Comparison of ENCODE assay signal across 8 mouse cellular contexts in the genomic region with DNA sequence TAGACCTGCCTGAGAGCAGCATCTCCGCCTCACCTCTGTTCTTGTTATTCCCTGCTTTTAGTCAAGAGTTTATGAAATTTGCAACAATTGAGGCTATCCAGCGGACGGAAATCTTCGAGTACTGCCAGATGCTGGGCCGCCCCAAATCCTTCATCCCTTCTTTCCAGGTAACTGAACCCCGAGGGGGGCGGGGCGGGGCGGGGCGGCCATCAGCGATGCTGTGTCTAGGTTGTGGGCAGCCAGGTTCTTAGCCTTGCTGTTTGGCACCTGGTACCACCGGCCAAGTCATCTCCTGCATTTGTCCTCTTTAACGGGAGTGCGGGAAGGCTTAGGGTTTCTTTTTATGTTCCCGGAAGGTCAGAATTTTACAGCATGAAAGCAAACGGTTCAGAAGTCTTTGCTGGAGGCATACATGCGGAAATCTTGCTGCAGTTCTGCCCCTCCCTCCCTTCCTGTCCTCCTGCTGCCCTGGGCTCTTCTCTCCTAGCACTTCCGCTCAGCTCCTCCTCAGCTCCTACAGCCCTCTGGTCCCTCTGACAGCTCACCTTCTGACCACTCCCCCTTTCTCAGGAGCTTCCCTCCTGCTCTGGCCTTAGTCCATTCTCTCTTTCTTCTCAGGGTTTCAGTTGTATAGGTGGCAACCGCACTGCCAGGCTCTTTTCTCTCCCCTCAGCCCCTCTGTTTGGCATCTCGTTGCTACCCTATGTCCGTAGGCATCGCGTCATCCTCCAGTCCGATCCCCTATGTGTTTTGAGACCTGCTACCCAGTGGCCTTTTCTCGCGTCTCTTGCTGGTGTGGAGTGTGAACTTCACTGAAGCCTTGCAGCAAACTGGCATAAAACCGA. TPM values are rescaled to one million over a fixed set of nuclear protein-coding genes. Genes with fewer than 3 reads are reported as not detected.
DNase-seq lines count a peak whose midpoint lies in the region; ATAC-seq and TF ChIP-seq lines count a peak whose summit lies in the region.

No protein-coding gene starts in this region.

- H3K36me3 ChIP-seq in forebrain, embryonic 15.5 days, result no peaks in the 10 kb centered on the region
- no peaks in the 10 kb centered on the region for H3K36me3 ChIP-seq in liver, embryonic 14.5 days (replicated peaks; ENCODE audit: control insufficient read depth, insufficient read depth, low read depth)

- DNase-seq in heart, adult 11 months, result peak; percentile 87
- no peak for DNase-seq in heart, adult 9 months (ENCODE audit: low spot score in 2 of 2)
- peak; percentile 56 for DNase-seq in CD4-positive, CD25-positive, alpha-beta regulatory T cell, adult 2 months (ENCODE audit: low read depth, low spot score)
- DNase-seq in liver, embryonic 14.5 days (ENCODE audit: low read depth in 3 of 3, low spot score in 3 of 3), result no peak
- DNase-seq in adrenal gland, adult (ENCODE audit: inconsistent age in 2 of 2, low spot score in 1 of 2), result no peak
- no peak for DNase-seq in gastrocnemius, postnatal 4 days (ENCODE audit: low spot score in 2 of 2)
- DNase-seq in layer of hippocampus, adult 8-10 months (ENCODE audit: low spot score in 2 of 2), result no peak

- no peak for TF ChIP-seq EP300 in liver, embryonic 14.5 days (IDR thresholded peaks at IDR 0.05; ENCODE audit: low read depth)

- H3K9ac ChIP-seq in forebrain, embryonic 15.5 days (replicated peaks), result peak overlapping the region; percentile 35
- no peak overlapping the region for H3K9ac ChIP-seq in liver, embryonic 14.5 days (replicated peaks)

- H3K27me3 ChIP-seq in forebrain, embryonic 15.5 days, result no peaks in the 10 kb centered on the region
- no peaks in the 10 kb centered on the region for H3K27me3 ChIP-seq in liver, embryonic 14.5 days (ENCODE audit: control insufficient read depth, insufficient read depth, low read length)

- WGBS in forebrain, embryonic 15.5 days, result 28% methylated on average over 27 of the region's 27 CpGs
- WGBS in liver, embryonic 14.5 days (ENCODE audit: insufficient replicate concordance), result 18% methylated on average over 27 of the region's 27 CpGs

- no peaks in the 10 kb centered on the region for H3K9me3 ChIP-seq in forebrain, embryonic 15.5 days
- H3K9me3 ChIP-seq in liver, embryonic 14.5 days (ENCODE audit: control insufficient read depth, low read length), result no peaks in the 10 kb centered on the region; the same call in 1 of the 2 replicates

- no peak overlapping the region for H3K27ac ChIP-seq in forebrain, embryonic 15.5 days (replicated peaks)
- H3K27ac ChIP-seq in liver, embryonic 14.5 days, result no peak overlapping the region

- H3K4me3 ChIP-seq in forebrain, embryonic 15.5 days, result no peak overlapping the region
- H3K4me3 ChIP-seq in liver, embryonic 14.5 days (ENCODE audit: insufficient read depth in 1 of 2, low read depth in 2 of 2, low read length in 2 of 2), result no peak overlapping the region

- no peak for TF ChIP-seq CTCF in liver, embryonic 14.5 days (IDR thresholded peaks at IDR 0.05; ENCODE audit: low read depth)

- ATAC-seq in forebrain, embryonic 15.5 days (replicated peaks), result no peak
- ATAC-seq in liver, embryonic 14.5 days (ENCODE audit: insufficient read depth), result no peak

- H3K4me1 ChIP-seq in forebrain, embryonic 15.5 days, result peaks cover 30% of the 10 kb centered on the region
- H3K4me1 ChIP-seq in liver, embryonic 14.5 days (replicated peaks; ENCODE audit: control insufficient read depth in 2 of 2, insufficient read depth in 2 of 2, low read length in 1 of 2), result no peaks in the 10 kb centered on the region

- H3K4me2 ChIP-seq in forebrain, embryonic 15.5 days (replicated peaks), result peak overlapping the region; percentile 28
- peak overlapping the region; percentile 16; the same call in 1 of the 2 replicates for H3K4me2 ChIP-seq in liver, embryonic 14.5 days (ENCODE audit: low read depth)

RNA-seq across cellular contexts. Expression of a gene that starts 48.4 kb away (rescaled TPM):
- 0.34 and 0.38 TPM in 2 replicates for polyA plus RNA-seq in forebrain, embryonic 15.5 days (2015; fragmentation: Nextera tagmentation; extraction: Ambion mirVana)
- 3.0 and 3.4 TPM in 2 replicates for polyA plus RNA-seq in liver, embryonic 14.5 days (2012; rRNA removed)
- 5.1 and 5.4 TPM in 2 replicates for polyA plus RNA-seq in liver, embryonic 14.5 days (2014; fragmentation: Nextera tagmentation; extraction: Ambion mirVana)
- total RNA-seq in gastrocnemius, postnatal 4 days (2021), result 1 to 10 TPM; 5.0 to 5.6 TPM
- total RNA-seq in layer of hippocampus, adult 8-10 months (2022), result under 1 TPM; 0.31 to 0.54 (median 0.41) TPM

Comparison
In these comparisons a context has a peak if more than half of its experiments do, and no peak if none do; other contexts are left out.
1. DNase-seq: peak in heart, adult 11 months (single experiment) and CD4-positive, CD25-positive, alpha-beta regulatory T cell, adult 2 months (single experiment); none in heart, adult 9 months (0 of 2), liver, embryonic 14.5 days (0 of 3), adrenal gland, adult (0 of 2), gastrocnemius, postnatal 4 days (0 of 2) and layer of hippocampus, adult 8-10 months (0 of 2).